Mouse (Mus musculus) kidney, embryonic 16.5 days (tissue): Measurements from ENCODE around the gene Dlx2. TPM values are rescaled to one million over a fixed set of nuclear protein-coding genes. Genes with fewer than 3 reads are reported as not detected.

Experiments
- ATAC-seq: fragments of 200-750 bp; cut with Nextera tagmentation; 2 replicates; pipeline ENCODE4 v1.8.0; 2017; ENCODE audit warnings: moderate TSS enrichment; ENCODE audit not compliant: low FRiP score, low TSS enrichment
- H3K27ac ChIP-seq: fragments of 300-500 bp; sonication (generic); 2 replicates; pipeline ENCODE4 v1.5.1; 2014; ENCODE audit warnings: low read length
- H3K27me3 ChIP-seq: fragments of 300-500 bp; sonication (generic); 2 replicates; pipeline ENCODE4 v1.6.1; 2014; ENCODE audit warnings: low read length, control low read depth, mixed read lengths; ENCODE audit not compliant: insufficient read depth
- H3K36me3 ChIP-seq: fragments of 300-500 bp; sonication (generic); 2 replicates; pipeline ENCODE4 v1.6.1; 2014; ENCODE audit warnings: low read length, control low read depth, mixed read lengths; ENCODE audit not compliant: insufficient read depth
- H3K4me1 ChIP-seq: fragments of 300-500 bp; sonication (generic); 2 replicates; pipeline ENCODE4 v1.6.1; 2014; ENCODE audit warnings: low read length, control low read depth, mixed read lengths; ENCODE audit not compliant: insufficient read depth
- H3K4me2 ChIP-seq: fragments of 300-500 bp; sonication (generic); replicated peaks from 2 replicates; pipeline ENCODE4 v1.6.1; 2014; ENCODE audit warnings: low read depth, low read length
- H3K4me3 ChIP-seq: fragments of 300-500 bp; sonication (generic); 2 replicates; pipeline ENCODE4 v1.5.1; 2014; ENCODE audit warnings: mild to moderate bottlenecking, low read length
- H3K9ac ChIP-seq: fragments of 300-500 bp; sonication (generic); replicated peaks from 2 replicates; pipeline ENCODE4 v1.6.1; 2014; ENCODE audit warnings: low read length
- H3K9me3 ChIP-seq: fragments of 300-500 bp; sonication (generic); 2 replicates; pipeline ENCODE4 v1.6.1; 2016; ENCODE audit warnings: low read length, control low read depth
- WGBS: fragments of 180-500 bp; shearing (Covaris S2); extraction: QIAGEN DNeasy Blood & Tissue Kit; methylation state at CpG from one replicate; pipeline ENCODE4 v1.1.7; 2014; 5-methylcytosine and 5-hydroxymethylcytosine counted together
- polyA plus RNA-seq: library from polyadenylated mRNA; unstranded; fragments of >200 nt; fragmentation: Nextera tagmentation; extraction: Ambion mirVana; gene quantifications from 2 replicates; pipeline ENCODE4 v1.2.1, GENCODE M21; 2015

Gene Dlx2
- polyA plus RNA-seq, 1 experiment from 2014 or later, result not detected

DNA sequence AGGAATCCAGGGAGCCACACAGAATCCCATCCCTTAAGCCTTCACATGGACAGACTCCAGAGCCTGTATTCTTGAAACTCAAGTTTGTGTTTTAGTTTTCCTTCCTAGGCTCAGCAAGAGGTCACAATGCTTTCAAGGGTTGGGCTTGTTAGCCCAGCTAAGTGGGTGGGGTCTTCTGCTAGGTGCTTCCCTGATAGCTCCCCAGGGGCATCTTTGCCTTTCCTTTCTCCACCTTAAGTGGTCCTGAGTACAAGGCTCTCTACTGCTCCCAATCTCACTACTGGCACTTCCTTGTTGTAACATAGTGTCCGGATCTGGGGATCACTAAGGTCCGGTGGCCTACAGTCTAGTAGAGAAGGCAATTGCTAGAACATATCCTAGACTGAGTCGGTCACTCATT is 3.8 kb upstream of the Dlx2 start:
- 21% methylated on average over 3 of the region's 3 CpGs for WGBS
- H3K4me2 ChIP-seq, result no peak overlapping the region

DNA sequence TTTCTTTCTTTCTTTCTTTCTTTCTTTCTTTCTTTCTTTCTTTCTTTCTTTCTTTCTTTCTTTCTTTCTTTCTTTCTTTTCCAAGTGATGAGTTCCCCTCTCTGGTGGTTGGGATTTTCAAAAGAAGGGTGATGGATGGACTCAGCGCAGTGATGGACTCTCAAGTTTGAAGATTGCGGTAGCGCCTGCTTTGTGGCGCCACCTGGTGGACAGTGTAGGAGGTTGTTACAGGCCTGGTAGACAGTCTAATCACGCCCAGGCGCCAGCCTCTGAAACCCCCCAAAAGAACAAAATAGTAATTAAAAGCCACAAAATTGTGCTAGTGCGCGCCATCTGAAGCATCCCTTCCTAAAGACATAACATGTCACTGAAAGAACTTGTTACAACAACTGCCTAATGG is 1.3 kb upstream of the Dlx2 start:
- Histone ChIP-seq H3K9ac (no peak overlapping the region), H3K9me3 (no peaks in the 10 kb centered on the region), H3K27ac (no peak overlapping the region), H3K4me1 (peaks cover 27% of the 10 kb centered on the region), H3K27me3 (peaks cover 93% of the 10 kb centered on the region), H3K36me3 (no peaks in the 10 kb centered on the region), H3K4me3 (no peak overlapping the region), H3K4me2 (no peak overlapping the region)
- no peak for ATAC-seq
- WGBS, result 1% methylated on average over 8 of the region's 8 CpGs

More for the DNA sequence above, 3.8 kb upstream of the Dlx2 start:
- H3K4me3 ChIP-seq, result no peak overlapping the region
- no peak overlapping the region for H3K9ac ChIP-seq
- H3K36me3 ChIP-seq, result no peaks in the 10 kb centered on the region
- H3K4me1 ChIP-seq, result peaks cover 17% of the 10 kb centered on the region
- H3K9me3 ChIP-seq, result no peaks in the 10 kb centered on the region
- H3K27me3 ChIP-seq, result peaks cover 89% of the 10 kb centered on the region
- no peak overlapping the region for H3K27ac ChIP-seq
- ATAC-seq, result no peak

DNA sequence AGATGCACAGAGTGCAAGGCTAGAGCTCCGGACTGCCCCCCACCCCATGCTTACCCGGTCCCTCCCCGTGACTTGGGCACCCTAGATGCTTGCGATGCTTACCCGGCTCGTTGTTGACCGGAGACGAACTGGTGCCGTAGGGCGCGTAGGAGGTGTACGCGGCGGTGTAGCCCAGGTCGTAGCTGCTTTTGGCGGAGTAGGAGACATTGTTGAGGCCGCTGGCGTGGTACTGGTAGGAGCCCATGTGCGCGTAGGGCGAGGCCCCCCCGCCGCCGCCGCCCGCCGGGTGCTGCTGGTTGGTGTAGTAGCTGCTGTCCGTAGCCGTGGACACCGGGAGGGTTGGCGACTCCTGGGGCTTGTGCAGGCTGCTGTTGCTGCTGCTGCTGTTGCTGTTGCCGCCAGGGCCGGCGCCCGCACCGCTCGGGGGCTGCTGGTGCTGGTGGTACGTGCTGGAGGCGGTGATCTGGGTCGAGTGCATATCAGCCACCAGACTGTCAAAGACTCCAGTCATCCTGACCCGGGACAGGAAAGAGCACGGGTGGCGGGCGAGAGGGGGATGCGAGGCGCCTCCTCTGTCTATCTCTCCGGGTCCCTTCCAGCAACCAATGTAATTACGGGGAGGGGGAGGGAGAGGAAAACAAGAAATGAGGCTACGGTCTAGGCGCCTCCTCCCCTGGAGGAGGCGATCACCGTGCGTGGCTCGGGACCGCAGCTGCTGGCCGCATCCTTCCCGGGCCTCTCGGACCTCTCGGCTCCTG is 493 bp downstream of the Dlx2 start:
- under 1% methylated on average over 58 of the region's 59 CpGs for WGBS
- Histone ChIP-seq H3K4me3 (peak overlapping the region; percentile 45), H3K27ac (no peak overlapping the region), H3K36me3 (no peaks in the 10 kb centered on the region), H3K9ac (no peak overlapping the region), H3K4me1 (peaks cover 32% of the 10 kb centered on the region), H3K27me3 (peaks cover 93% of the 10 kb centered on the region), H3K4me2 (peak overlapping the region; percentile 86), H3K9me3 (no peaks in the 10 kb centered on the region)
- peak; percentile 29; the same call in 1 of the 2 replicates for ATAC-seq

DNA sequence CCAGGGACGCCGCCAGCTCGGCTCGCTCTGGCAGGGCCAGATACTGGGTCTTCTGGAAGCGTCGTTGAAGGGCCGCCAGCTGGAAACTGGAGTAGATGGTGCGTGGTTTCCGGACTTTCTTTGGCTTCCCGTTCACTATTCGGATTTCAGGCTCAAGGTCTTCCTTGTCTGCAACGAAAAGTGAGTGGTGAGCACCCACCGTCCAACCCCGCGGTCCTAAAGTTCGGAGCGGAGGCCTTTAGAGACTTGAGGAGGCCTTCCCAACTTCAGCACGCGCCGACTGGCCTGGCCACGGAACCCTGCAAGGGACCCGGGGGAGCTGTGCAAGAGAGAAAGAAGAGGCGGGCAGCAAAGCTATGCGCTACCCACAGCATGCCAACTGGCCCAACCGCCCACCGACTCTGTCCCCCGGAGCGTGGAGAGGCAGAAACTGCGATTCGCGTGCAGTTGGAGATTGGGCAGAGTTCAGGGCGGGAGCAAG is 1.1 kb downstream of the Dlx2 start:
- Histone ChIP-seq H3K4me3 (peak overlapping the region; percentile 45), H3K36me3 (no peaks in the 10 kb centered on the region), H3K9me3 (no peaks in the 10 kb centered on the region), H3K27me3 (peaks cover 93% of the 10 kb centered on the region), H3K4me2 (peak overlapping the region; percentile 86), H3K9ac (no peak overlapping the region), H3K4me1 (peaks cover 39% of the 10 kb centered on the region), H3K27ac (no peak overlapping the region)
- no peak for ATAC-seq
- WGBS, result 1% methylated on average over 32 of the region's 32 CpGs

DNA sequence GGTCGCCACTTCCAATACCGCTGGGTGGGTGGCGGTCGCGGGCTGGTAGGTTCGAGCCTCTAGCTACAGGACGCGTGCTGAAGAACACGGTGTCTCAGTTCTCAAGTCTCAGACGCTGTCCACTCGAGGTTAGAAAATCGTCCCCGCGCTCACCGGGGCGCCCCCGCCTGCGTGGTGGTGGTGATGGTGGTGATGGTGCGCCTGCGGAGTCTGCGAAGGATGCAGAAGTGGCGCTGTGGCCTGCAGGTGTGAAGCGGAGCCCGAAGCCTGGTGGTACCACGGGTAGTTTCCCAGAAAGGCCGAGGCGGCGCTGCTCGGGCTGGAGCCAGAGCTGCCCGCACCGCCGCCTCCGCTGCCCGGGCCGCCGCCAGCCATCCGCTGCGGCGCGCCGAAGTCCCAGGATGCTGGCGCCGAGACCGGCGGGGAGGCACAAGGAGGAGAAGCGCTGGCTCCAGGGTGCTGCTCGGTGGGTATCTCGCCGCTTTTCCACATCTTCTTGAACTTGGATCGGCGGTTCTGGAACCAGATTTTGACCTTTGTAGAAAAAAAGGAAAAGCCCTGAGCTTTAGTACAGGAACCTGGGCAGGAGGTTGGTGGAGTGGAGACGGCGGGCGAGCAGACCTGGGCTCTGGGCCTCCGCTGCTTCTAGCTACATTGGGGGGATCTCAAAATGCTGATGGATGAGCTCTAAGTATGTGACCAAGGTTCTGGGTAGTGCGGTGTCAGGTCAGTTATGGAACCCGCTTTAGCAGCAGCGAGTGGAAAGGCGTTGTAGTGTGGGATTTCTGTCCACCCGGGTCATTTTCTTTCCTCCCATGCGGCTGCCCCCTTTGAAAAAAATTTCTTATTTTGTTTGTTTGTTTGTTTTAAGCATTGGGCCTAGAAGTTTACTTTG is 1.9 kb downstream of the Dlx2 start:
- peaks cover 39% of the 10 kb centered on the region for H3K4me1 ChIP-seq
- no peak for ATAC-seq
- no peak overlapping the region for H3K9ac ChIP-seq
- no peaks in the 10 kb centered on the region for H3K9me3 ChIP-seq
- H3K36me3 ChIP-seq, result no peaks in the 10 kb centered on the region
- peaks cover 91% of the 10 kb centered on the region for H3K27me3 ChIP-seq
- no peak overlapping the region for H3K4me2 ChIP-seq
- no peak overlapping the region for H3K27ac ChIP-seq
- WGBS, result 2% methylated on average over 60 of the region's 61 CpGs
- H3K4me3 ChIP-seq, result no peak overlapping the region

DNA sequence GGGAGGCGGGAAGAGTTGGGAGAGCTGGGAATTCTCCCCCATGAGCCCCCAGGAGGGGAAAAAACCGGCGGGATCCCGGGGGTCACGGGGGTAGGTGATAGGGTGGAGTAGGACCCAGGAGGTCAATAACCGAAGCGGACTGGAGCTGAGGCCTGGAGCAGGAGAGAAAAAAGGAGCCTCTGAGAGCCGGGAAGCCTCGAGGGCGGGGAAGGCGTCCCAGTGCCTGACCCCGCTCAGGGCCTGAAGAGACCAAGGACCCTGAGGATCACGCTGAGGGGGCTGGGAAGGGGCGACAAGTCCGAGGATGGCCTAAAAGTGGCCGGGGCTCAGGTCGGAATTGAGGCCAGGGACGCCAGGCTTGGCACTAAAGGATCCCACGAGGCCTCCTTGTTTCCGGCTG is 2.6 kb downstream of the Dlx2 start:
- H3K4me1 ChIP-seq, result peaks cover 43% of the 10 kb centered on the region
- H3K27ac ChIP-seq, result no peak overlapping the region
- H3K9ac ChIP-seq, result no peak overlapping the region
- H3K4me2 ChIP-seq, result no peak overlapping the region
- no peak overlapping the region for H3K4me3 ChIP-seq
- no peaks in the 10 kb centered on the region for H3K36me3 ChIP-seq
- H3K9me3 ChIP-seq, result no peaks in the 10 kb centered on the region
- WGBS, result 2% methylated on average over 20 of the region's 20 CpGs
- peaks cover 91% of the 10 kb centered on the region for H3K27me3 ChIP-seq
- ATAC-seq, result no peak

DNA sequence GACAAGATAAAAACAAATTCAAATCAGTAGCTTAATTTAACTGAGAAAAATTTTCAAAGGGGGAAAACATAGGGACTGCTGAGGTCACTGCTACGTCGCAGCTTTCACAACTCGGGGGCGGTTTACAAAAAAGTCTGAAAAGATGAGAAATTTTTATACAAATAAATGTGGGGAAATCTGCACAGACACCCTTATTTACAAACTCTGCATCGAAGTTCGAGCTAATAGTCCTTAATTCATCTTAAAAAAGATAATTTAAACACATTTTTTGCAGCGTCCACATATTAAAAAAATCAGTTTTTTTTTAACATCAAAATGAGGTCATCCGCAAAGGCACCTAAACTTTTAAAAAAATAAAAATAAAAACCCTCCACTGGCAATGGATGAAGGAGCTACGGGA is 3.0 kb downstream of the Dlx2 start:
- H3K4me3 ChIP-seq, result no peak overlapping the region
- peaks cover 91% of the 10 kb centered on the region for H3K27me3 ChIP-seq
- peaks cover 43% of the 10 kb centered on the region for H3K4me1 ChIP-seq
- 2% methylated on average over 9 of the region's 9 CpGs for WGBS
- no peak overlapping the region for H3K27ac ChIP-seq
- no peak overlapping the region for H3K9ac ChIP-seq
- H3K9me3 ChIP-seq, result no peaks in the 10 kb centered on the region
- ATAC-seq, result no peak
- no peak overlapping the region for H3K4me2 ChIP-seq
- no peaks in the 10 kb centered on the region for H3K36me3 ChIP-seq

DNA sequence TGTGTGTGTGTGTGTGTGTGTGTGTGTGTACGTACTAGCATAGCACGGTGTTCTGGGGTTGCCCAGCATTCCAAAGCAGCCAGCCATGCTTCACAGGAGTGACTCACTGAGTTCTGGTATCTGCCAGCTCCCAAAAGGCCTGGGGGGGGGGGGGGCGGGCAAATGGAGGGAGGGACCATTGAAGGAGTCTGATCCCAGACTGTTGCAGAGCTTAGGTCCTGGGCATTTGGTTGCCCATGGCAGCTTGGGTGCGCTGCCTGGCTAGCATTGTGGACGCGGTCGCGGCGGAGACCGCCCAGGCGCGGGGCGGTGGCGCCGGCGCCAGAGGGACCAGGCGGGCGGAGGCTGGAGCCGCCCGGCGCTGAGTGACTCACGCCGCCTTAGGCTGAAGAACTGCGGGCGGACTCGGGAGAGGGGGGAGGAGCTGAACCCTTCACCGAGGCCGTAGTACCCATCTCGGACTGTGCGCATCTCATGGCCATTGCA is 3.7 kb downstream of the Dlx2 start:
- Histone ChIP-seq H3K27me3 (peaks cover 91% of the 10 kb centered on the region), H3K36me3 (no peaks in the 10 kb centered on the region), H3K9ac (no peak overlapping the region), H3K27ac (no peak overlapping the region), H3K9me3 (no peaks in the 10 kb centered on the region), H3K4me2 (peak overlapping the region; percentile 35), H3K4me3 (peak overlapping the region; percentile 16; the same call in 1 of the 2 replicates), H3K4me1 (peaks cover 43% of the 10 kb centered on the region)
- ATAC-seq, result peak; percentile 68
- WGBS, result under 1% methylated on average over 29 of the region's 30 CpGs

DNA sequence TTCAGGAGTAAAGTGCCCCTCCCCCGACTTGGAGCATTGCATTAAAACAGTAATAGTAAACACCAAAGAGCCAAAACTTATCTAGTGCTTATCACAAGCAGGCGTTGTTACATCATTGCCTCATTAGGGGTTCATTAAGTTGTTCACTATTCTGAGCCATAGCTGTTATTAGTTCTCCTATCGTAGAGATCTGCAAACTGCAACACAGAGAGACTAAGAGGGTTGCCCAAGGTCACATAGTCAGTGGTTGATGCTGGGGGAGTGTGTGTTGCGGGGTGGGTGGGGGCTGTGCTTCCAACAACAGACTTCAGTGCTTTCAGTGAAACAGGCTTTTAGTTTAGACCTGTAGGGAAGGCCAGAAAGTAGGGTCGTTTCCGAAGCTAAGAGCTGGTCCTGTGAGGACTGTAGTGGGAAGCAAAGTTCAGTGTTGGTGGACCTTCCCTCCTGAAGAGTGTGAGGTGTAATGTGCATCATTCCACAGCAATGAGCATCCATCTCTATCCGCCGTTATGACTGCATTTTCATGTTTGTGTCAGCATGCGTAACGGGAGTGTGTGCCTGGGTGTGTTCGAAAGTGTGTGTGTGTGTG is 4.2 kb downstream of the Dlx2 start:
- no peak for ATAC-seq
- no peak overlapping the region for H3K9ac ChIP-seq
- no peak overlapping the region for H3K4me2 ChIP-seq
- no peak overlapping the region for H3K4me3 ChIP-seq
- H3K9me3 ChIP-seq, result no peaks in the 10 kb centered on the region
- H3K27ac ChIP-seq, result no peak overlapping the region
- peaks cover 96% of the 10 kb centered on the region for H3K27me3 ChIP-seq
- H3K4me1 ChIP-seq, result peaks cover 43% of the 10 kb centered on the region
- 3% methylated on average over 11 of the region's 11 CpGs for WGBS
- H3K36me3 ChIP-seq, result no peaks in the 10 kb centered on the region
